ENCODE assay signal across 13 mouse cellular contexts in the genomic region with DNA sequence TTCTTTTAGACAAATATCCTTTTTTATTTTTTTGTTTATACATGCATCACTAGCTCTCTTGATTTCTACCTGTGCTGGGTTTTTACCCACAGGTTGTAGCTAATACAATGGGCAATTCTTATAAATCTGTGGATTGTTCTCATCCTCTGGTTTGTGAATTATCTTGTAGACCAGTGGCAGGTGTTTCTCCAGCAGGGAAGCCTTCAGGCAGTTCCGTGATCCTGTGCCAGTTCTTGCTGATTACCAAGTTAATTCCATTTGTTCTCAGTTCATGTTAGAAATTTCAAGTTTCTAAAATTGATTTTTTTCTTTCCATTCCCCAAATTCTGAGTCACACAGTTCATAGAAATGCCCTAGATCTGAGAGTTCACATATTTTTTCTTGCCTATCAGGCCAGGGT.
"Had no signal": no experiment of that assay in that cellular context is flagged by ENCODE, and none has a peak within 500 bp of the region (broad histone marks: within the 10 kb centered on the region; RNA-seq: fewer than 3 reads in every experiment).

No protein-coding gene starts in this region.

- H3K36me3 ChIP-seq: kidney, embryonic 15.5 days; liver, embryonic 13.5 days had no signal

- H3K9me3 ChIP-seq: kidney, embryonic 15.5 days; liver, embryonic 13.5 days had no signal

- DNase-seq: kidney, postnatal 10 days; kidney, postnatal 36 days; liver, embryonic 13.5 days; lung, adult 2 months; lung, postnatal 14 days; lung, postnatal 4 days; midbrain, embryonic 14.5 days; right cerebral cortex, adult 18-20 months; right cerebral cortex, postnatal 14 days; right cerebral cortex, postnatal 4 days; thymus, postnatal 25 days had no signal

- H3K27ac ChIP-seq: kidney, embryonic 15.5 days; liver, embryonic 13.5 days had no signal

- H3K4me2 ChIP-seq: kidney, embryonic 15.5 days; liver, embryonic 13.5 days; midbrain, embryonic 11.5 days had no signal

- H3K9ac ChIP-seq: kidney, embryonic 15.5 days; liver, embryonic 13.5 days had no signal

- H3K27me3 ChIP-seq: kidney, embryonic 15.5 days; liver, embryonic 13.5 days had no signal

- H3K4me1 ChIP-seq: kidney, embryonic 15.5 days; liver, embryonic 13.5 days had no signal

- H3K4me3 ChIP-seq: kidney, embryonic 15.5 days; liver, embryonic 13.5 days had no signal
